Mouse (Mus musculus) erythroblast, adult 5-6 weeks (primary cell): ENCODE data around the gene Syap1. TPM values are rescaled to one million over a fixed set of nuclear protein-coding genes. Genes with fewer than 3 reads are reported as not detected.
"Not testable (repeated sequence)": the region's sequence is repeated elsewhere in the genome, so short reads cannot be mapped to it uniquely, and the experiment has no call there.

Experiments
- ATAC-seq: replicated peaks from 2 replicates; pipeline ENCODE4 v1.8.0; 2016; ENCODE audit warnings: moderate number of reproducible peaks, mild to moderate bottlenecking, moderate TSS enrichment, inconsistent platforms; ENCODE audit not compliant: poor library complexity, low FRiP score, severe bottlenecking
- total RNA-seq, 2 experiments: library from RNA; stranded (forward) in 1 of 2; stranded (reverse) in 1 of 2; fragments of 150-400 nt in 1 of 2; fragments of 200-764, 138-1000 nt in 1 of 2; gene quantifications; 2 replicates each; pipeline versions ENCODE4 v1.2.3 to v1.2.4; 2015 to 2017; ENCODE audit warnings: low replicate concordance in 2 of 2

Gene Syap1
- total RNA-seq, 2 experiments from 2014 or later: 7.1 to 29.5 TPM

DNA sequence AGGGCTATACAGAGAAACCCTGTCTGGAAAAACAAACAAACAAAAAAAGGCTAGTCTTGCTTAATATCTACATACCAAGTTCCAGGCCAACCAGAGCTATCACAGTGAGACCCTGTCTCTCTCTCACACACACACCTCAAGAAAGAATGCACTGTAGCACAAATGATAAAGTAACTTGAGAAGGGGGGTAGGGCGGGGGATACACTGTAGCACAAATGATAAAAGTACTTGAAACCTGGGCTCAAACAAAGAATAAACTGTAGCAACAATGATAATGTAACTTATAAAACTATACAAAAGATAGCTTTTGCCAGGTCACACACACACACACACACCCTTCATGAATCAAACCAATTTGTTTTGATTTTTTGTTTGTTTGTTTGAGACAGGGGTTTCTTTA is 56.7 kb downstream of the Syap1 start:
- no peak for ATAC-seq

DNA sequence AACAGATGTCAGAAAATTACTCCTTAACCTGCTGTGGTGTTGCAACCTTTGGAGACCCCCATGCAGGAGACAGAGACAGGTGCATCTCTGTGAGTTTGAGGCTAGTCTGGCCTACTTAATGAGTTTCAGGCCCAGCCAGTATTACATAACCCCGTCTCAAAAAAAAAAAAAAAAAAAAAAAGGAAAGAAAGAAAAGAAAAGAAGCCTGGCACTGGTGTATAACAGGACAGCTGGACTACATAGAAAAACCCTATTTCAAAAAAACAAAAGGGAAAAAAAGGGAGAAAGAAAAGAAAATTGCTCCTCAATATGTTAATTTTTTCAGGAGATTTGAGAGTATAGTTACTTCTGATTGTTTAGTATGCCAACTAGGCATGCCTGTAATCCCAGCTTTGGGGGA is 57.2 kb downstream of the Syap1 start:
- ATAC-seq: no peak

DNA sequence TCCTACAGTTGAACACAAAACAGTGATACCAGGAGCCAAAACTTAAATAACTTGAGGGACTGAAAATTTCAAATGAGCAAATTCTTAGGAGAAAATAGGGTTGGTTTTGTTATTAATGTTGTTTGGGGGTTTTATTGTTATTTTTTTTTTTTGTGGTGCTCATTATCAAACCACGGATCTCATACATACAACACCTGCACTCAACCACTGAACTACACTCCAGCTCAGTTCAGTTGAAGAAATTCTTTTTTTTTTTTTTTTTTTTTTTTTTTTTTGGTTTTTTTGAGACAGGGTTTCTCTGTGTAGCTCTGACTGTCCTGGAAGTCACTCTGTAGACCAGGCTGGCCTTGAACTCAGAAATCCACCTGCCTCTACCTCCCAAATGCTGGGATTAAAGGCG is 57.9 kb downstream of the Syap1 start:
- not testable (repeated sequence) for ATAC-seq

DNA sequence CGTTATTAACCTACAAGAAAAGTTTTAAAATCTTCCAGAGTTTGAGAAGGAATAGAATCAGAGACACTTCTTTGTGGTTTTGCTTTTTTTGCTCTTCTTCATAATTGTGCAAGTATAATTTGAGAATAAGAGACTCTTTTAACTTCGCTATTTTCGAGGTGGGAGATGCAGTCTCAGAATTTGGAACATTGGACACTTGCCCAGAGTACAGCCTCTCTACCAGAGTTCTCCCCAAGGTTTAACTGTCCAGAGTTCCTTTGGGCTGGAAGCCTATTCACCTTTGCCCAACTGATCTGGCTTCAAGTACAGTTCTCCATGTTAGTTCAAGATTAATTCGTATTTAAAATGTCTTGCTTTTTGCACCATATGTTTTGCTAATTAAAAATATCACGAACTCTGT is 58.5 kb downstream of the Syap1 start:
- ATAC-seq: no peak

DNA sequence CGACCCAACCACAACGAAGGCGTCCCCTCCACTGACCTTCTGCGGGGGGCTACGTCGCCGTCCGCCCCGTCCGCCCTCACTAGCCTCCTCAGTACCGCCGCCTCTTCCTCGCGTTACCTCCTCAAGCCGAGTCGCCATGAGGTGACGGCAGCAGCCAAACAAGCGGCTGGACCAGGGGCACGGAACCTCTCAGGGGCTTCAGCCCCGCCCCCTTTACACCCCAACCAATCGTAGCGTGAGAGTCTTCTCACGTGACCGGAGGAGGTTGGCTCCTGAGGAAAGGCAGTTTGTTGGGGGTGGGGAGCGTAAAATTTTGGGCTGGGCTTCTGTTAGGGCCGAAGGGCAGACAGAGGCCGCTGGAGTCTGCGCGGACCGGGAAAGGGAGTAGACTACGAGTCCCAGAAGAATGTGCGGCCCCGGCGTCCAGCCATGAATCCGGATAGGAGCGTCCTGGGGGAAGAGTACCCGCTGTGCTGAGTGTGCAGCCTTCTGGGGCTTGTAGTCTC is 59.0 kb downstream of the Syap1 start, which contains the start of gene Txlng:
Txlng (minus strand) TSS at position 252 of the 506 bp plus-strand sequence.
- peak; percentile 98 for ATAC-seq

DNA sequence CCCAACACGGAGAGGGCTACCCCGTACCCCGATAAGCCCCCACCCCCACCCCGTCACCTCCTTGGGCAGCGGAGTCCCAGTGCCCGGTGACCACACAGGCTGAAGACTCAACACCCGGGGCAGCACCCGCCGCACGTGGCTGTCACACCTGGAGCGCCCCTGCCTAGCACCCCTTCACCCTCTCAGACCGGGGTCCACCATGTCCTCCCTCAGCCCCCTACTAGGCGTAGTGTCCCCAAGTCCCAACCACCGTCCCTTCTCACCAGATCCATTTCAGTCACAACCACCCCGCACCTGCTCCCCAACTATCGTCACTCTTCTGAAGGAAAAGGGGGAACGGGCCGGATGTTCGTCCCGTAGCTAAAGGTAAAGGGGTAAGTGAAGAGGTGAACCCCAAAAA is 59.5 kb downstream of the Syap1 start:
- peak; percentile 15; the same call in 1 of the 2 replicates for ATAC-seq

DNA sequence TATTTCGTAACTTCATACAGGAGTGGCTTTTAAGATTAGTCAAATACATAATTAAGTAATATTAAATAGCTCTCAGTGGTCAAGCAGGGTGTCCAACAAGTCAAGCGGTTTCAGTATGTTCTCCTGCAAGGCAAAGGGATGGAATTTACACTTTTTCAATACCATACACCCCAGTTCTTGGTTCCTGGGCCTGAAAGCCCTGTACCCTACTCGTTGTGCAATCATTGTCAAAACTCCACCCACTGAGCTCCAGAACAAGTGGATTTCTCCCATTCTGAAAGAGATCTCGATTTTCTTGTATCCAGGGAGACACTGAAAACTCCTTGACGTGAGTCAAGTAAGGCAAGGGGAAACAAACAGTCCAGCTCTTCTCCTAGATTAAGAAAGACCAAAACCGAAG is 60.2 kb downstream of the Syap1 start:
- no peak for ATAC-seq

Other genes with a start within 250 kb of the Syap1 start
- 2.5 and 3.1 TPM in 2 replicates for gene Reps2, start 244.8 kb downstream of the Syap1 start, total RNA-seq (2015; ENCODE audit: low replicate concordance)
- gene Reps2, start 244.8 kb downstream of the Syap1 start, total RNA-seq (2017; ENCODE audit: low replicate concordance): 1.5 and 2.5 TPM in 2 replicates
- 63.5 and 86.1 TPM in 2 replicates for gene Rbbp7, start 128.0 kb downstream of the Syap1 start, total RNA-seq (2015; ENCODE audit: low replicate concordance)
- 42.3 and 53.1 TPM in 2 replicates for gene Rbbp7, start 128.0 kb downstream of the Syap1 start, total RNA-seq (2017; ENCODE audit: low replicate concordance)
- gene Txlng, start 59.0 kb downstream of the Syap1 start, total RNA-seq (2015; ENCODE audit: low replicate concordance): 7.9 and 9.2 TPM in 2 replicates
- gene Txlng, start 59.0 kb downstream of the Syap1 start, total RNA-seq (2017; ENCODE audit: low replicate concordance): 17.6 and 23.8 TPM in 2 replicates
- 11.7 and 27.4 TPM in 2 replicates for gene Ctps2, start 12.8 kb upstream of the Syap1 start, total RNA-seq (2015; ENCODE audit: low replicate concordance)
- 12.4 and 12.7 TPM in 2 replicates for gene Ctps2, start 12.8 kb upstream of the Syap1 start, total RNA-seq (2017; ENCODE audit: low replicate concordance)
- not detected in 2 replicates for gene S100g, start 76.2 kb upstream of the Syap1 start, total RNA-seq (2015; ENCODE audit: low replicate concordance)
- gene S100g, start 76.2 kb upstream of the Syap1 start, total RNA-seq (2017; ENCODE audit: low replicate concordance): not detected in 2 replicates